Mouse (Mus musculus): ENCODE results near the gene Olfr316. TPM values are rescaled to one million over a fixed set of nuclear protein-coding genes. Genes with fewer than 3 reads are reported as not detected.

The Olfr316 gene
- polyA plus RNA-seq, 1 experiment from 2014 or later: 0.08 TPM

DNA sequence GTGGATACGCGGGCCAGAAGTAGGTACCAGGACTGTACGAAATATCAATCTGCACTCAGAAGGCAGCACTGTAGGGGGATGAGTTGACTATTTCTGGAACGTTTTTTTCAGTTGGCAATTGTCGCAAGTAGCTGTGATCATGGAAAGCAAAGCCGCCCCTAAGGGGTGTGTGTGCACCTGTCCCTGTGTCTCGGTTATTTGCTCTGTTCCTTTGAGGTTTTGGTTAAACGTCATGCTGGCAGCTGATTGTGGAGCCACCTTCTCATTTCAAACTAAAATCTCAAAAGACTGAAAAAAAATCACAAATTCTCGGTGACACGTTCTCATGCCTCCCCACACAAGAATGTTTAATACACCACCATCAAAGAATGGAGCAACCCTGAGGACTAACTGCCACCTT lies 35.1 kb downstream of the Olfr316 start:
- no peaks in the 10 kb centered on the region for H3K36me3 ChIP-seq
- 87% methylated on average over 10 of the region's 10 CpGs for WGBS

GRCm38 (mm10) chr11:58788346-58788745 lies 35.8 kb downstream of the Olfr316 start:
- no peaks in the 10 kb centered on the region for H3K9me3 ChIP-seq
- WGBS: 86% methylated on average over 8 of the region's 8 CpGs
- peaks cover 5% of the 10 kb centered on the region for H3K4me1 ChIP-seq
- no peak for ATAC-seq (replicated peaks)
- H3K27ac ChIP-seq (replicated peaks): no peak overlapping the region
- H3K9ac ChIP-seq (replicated peaks): no peak overlapping the region
- H3K27me3 ChIP-seq: no peaks in the 10 kb centered on the region
- H3K4me2 ChIP-seq (replicated peaks): no peak overlapping the region
- no peaks in the 10 kb centered on the region for H3K36me3 ChIP-seq
- no peak overlapping the region for H3K4me3 ChIP-seq

More for the DNA sequence above, 35.1 kb downstream of the Olfr316 start:
- no peak overlapping the region for H3K4me2 ChIP-seq (replicated peaks)
- H3K4me3 ChIP-seq: no peak overlapping the region
- H3K27me3 ChIP-seq: no peaks in the 10 kb centered on the region
- H3K9me3 ChIP-seq: no peaks in the 10 kb centered on the region
- no peak overlapping the region for H3K9ac ChIP-seq (replicated peaks)
- peaks cover 5% of the 10 kb centered on the region for H3K4me1 ChIP-seq
- no peak for ATAC-seq (replicated peaks)
- no peak overlapping the region for H3K27ac ChIP-seq (replicated peaks)

- peaks cover 5% of the 10 kb centered on the region for H3K4me1 ChIP-seq
- no peaks in the 10 kb centered on the region for H3K27me3 ChIP-seq
- H3K36me3 ChIP-seq: no peaks in the 10 kb centered on the region
- H3K27ac ChIP-seq (replicated peaks): no peak overlapping the region
- no peak overlapping the region for H3K4me2 ChIP-seq (replicated peaks)
- 15% methylated on average over 3 of the region's 3 CpGs for WGBS
- no peaks in the 10 kb centered on the region for H3K9me3 ChIP-seq
- ATAC-seq (replicated peaks): no peak
- H3K9ac ChIP-seq (replicated peaks): no peak overlapping the region
- H3K4me3 ChIP-seq: no peak overlapping the region
Measured at GRCm38 (mm10) chr11:58789532-58789931, 37.0 kb downstream of the Olfr316 start.

DNA sequence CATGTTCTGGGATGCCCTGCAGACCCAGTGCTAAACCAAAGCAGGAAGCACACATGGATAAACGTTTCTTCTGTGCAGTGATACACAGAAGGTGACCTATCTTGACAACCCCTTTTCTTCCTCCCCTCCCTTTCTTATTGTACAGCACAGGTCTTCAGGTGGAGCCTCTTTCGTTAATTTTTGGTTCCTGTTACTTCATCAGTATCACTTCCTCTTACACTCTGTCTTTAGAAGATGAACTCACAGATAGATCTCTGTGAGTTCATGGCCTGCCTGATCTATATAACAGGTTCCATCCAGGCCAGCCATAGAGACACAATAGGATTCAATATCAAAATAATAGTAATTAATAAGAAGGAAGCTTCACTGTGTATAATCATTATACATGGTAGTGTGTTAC lies 37.5 kb downstream of the Olfr316 start:
- Histone ChIP-seq H3K27ac (replicated peaks) (no peak overlapping the region), H3K4me1 (peaks cover 5% of the 10 kb centered on the region), H3K27me3 (no peaks in the 10 kb centered on the region), H3K9me3 (no peaks in the 10 kb centered on the region), H3K4me3 (no peak overlapping the region), H3K9ac (replicated peaks) (no peak overlapping the region), H3K36me3 (no peaks in the 10 kb centered on the region), H3K4me2 (replicated peaks) (no peak overlapping the region)
- 48% methylated on average over 2 of the region's 2 CpGs for WGBS
- ATAC-seq (replicated peaks): no peak

- no peaks in the 10 kb centered on the region for H3K9me3 ChIP-seq
- no peak overlapping the region for H3K4me3 ChIP-seq
- H3K4me2 ChIP-seq (replicated peaks): no peak overlapping the region
- no peak overlapping the region for H3K27ac ChIP-seq (replicated peaks)
- 87% methylated on average over 6 of the region's 6 CpGs for WGBS
- H3K4me1 ChIP-seq: peaks cover 5% of the 10 kb centered on the region
- H3K9ac ChIP-seq (replicated peaks): no peak overlapping the region
- no peaks in the 10 kb centered on the region for H3K27me3 ChIP-seq
- ATAC-seq (replicated peaks): no peak
- H3K36me3 ChIP-seq: no peaks in the 10 kb centered on the region
Measured at GRCm38 (mm10) chr11:58790646-58791045, 38.1 kb downstream of the Olfr316 start.

GRCm38 (mm10) chr11:58795856-58796255 lies 43.3 kb downstream of the Olfr316 start:
- Histone ChIP-seq H3K9me3 (no peaks in the 10 kb centered on the region), H3K4me1 (no peaks in the 10 kb centered on the region), H3K4me2 (replicated peaks) (no peak overlapping the region), H3K9ac (replicated peaks) (no peak overlapping the region), H3K4me3 (no peak overlapping the region), H3K27me3 (no peaks in the 10 kb centered on the region), H3K27ac (replicated peaks) (no peak overlapping the region), H3K36me3 (no peaks in the 10 kb centered on the region)
- ATAC-seq (replicated peaks): no peak
- 87% methylated on average over 2 of the region's 2 CpGs for WGBS

DNA sequence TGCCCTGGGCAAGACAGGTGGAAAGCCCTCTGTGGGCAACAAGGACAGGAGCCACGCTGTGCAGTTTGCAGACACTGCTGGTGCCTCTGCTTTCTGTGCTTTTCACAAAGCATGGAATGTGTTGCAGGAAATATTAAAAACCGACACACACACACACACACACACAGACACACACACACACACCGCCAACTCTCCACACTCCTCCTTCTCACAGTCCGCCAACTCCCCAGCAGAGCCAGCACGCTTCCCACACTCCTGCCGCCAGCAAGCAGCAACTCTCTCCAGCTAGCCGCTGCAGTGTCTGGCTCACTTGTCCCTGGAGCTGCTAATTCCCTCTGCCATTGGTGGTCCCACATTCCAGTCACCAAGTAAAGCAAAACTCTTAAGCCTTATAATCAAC lies 44.3 kb downstream of the Olfr316 start:
- ATAC-seq (replicated peaks): no peak
- no peak overlapping the region for H3K9ac ChIP-seq (replicated peaks)
- H3K27ac ChIP-seq (replicated peaks): no peak overlapping the region
- WGBS: 79% methylated on average over 7 of the region's 7 CpGs
- peaks cover 2% of the 10 kb centered on the region for H3K4me1 ChIP-seq
- no peaks in the 10 kb centered on the region for H3K27me3 ChIP-seq
- H3K9me3 ChIP-seq: no peaks in the 10 kb centered on the region
- no peak overlapping the region for H3K4me2 ChIP-seq (replicated peaks)
- H3K36me3 ChIP-seq: no peaks in the 10 kb centered on the region
- H3K4me3 ChIP-seq: no peak overlapping the region

GRCm38 (mm10) chr11:58799747-58800146 lies 47.2 kb downstream of the Olfr316 start:
- Histone ChIP-seq H3K4me1 (peaks cover 6% of the 10 kb centered on the region), H3K4me2 (replicated peaks) (no peak overlapping the region), H3K27me3 (no peaks in the 10 kb centered on the region), H3K27ac (replicated peaks) (no peak overlapping the region), H3K9ac (replicated peaks) (no peak overlapping the region), H3K36me3 (no peaks in the 10 kb centered on the region), H3K9me3 (no peaks in the 10 kb centered on the region), H3K4me3 (no peak overlapping the region)
- no peak for ATAC-seq (replicated peaks)
- 82% methylated on average over 5 of the region's 5 CpGs for WGBS

DNA sequence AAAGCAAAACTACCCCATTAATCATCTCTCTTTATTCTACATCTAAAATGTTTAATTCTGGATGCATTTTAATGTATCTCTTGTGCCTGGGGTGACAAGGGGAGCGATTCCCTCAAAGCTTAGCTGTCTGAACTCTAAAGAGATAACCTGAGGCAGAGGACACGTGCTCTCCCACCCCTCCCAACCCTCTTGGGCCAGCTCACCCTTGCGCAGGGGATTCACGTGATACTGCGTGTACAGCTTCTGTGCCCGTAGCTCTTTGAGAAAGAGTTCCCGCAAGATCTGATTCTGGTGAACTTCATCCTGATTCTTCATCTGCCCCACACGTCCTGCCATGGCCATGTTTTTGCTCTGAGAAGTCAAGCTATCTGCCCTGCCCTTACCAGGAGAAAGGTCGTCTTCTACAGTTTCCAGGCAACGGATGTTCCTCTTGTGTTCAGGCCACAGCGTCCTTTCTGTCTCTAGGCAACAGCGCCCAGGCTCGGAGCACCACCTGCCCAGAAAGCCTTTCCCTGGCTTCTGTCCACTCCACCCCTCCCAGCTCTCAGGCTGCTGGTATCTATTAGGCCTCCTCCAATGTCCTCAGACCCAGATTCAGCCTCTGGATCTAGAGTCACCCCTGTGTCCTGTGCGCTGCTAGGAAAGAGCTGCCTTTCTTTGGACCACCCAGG lies 49.2 kb downstream of the Olfr316 start, which contains the start of gene Fam183b:
Fam183b (minus strand) TSS at position 403 of the 671 bp plus-strand sequence.
- Histone ChIP-seq H3K9ac (replicated peaks) (no peak within 1 kb of the TSS), H3K4me2 (replicated peaks) (peak within 1 kb of the TSS; percentile 26; the same call in 1 of the 2 replicates), H3K4me1 (peaks cover 6% of the 10 kb centered on the region), H3K9me3 (no peaks in the 10 kb centered on the region), H3K4me3 (no peak within 1 kb of the TSS), H3K36me3 (no peaks in the 10 kb centered on the region), H3K27ac (replicated peaks) (no peak within 1 kb of the TSS), H3K27me3 (no peaks in the 10 kb centered on the region)
- 22% methylated on average over 14 of the region's 14 CpGs for WGBS
- peak; percentile 48; the same call in 1 of the 2 replicates for ATAC-seq (replicated peaks)

GRCm38 (mm10) chr11:58803871-58804270 lies 51.3 kb downstream of the Olfr316 start:
- H3K9ac ChIP-seq (replicated peaks): no peak overlapping the region
- peaks cover 6% of the 10 kb centered on the region for H3K4me1 ChIP-seq
- no peaks in the 10 kb centered on the region for H3K27me3 ChIP-seq
- no peak overlapping the region for H3K4me3 ChIP-seq
- WGBS: 80% methylated on average over 4 of the region's 4 CpGs
- ATAC-seq (replicated peaks): no peak
- H3K9me3 ChIP-seq: no peaks in the 10 kb centered on the region
- no peaks in the 10 kb centered on the region for H3K36me3 ChIP-seq
- no peak overlapping the region for H3K4me2 ChIP-seq (replicated peaks)
- H3K27ac ChIP-seq (replicated peaks): no peak overlapping the region

- Histone ChIP-seq H3K36me3 (no peaks in the 10 kb centered on the region), H3K27me3 (no peaks in the 10 kb centered on the region), H3K4me1 (peaks cover 6% of the 10 kb centered on the region), H3K4me2 (replicated peaks) (no peak overlapping the region), H3K9me3 (no peaks in the 10 kb centered on the region), H3K9ac (replicated peaks) (no peak overlapping the region), H3K4me3 (no peak overlapping the region), H3K27ac (replicated peaks) (no peak overlapping the region)
- WGBS: 83% methylated on average over 2 of the region's 2 CpGs
- no peak for ATAC-seq (replicated peaks)
Measured at GRCm38 (mm10) chr11:58804393-58804792, 51.9 kb downstream of the Olfr316 start.
